Mouse (Mus musculus): ENCODE measurements around the gene Slc22a20. TPM values are rescaled to one million over a fixed set of nuclear protein-coding genes. Genes with fewer than 3 reads are reported as not detected.
A peak's percentile ranks its signal among the peaks of the same experiment; 100 is the strongest.

The Slc22a20 gene
- polyA plus RNA-seq, 1 experiment from 2014 or later = not detected

- Histone ChIP-seq H3K36me3 (ENCODE audit: control insufficient read depth, insufficient read depth, low read length) (no peaks in the 10 kb centered on the region), H3K9ac (ENCODE audit: low read depth, low read length) (no peak overlapping the region), H3K4me3 (ENCODE audit: low read depth, low read length) (no peak overlapping the region), H3K4me2 (ENCODE audit: low read length) (no peak overlapping the region), H3K27me3 (ENCODE audit: control insufficient read depth, insufficient read depth, low read depth, low read length) (no peaks in the 10 kb centered on the region), H3K27ac (ENCODE audit: low read length) (no peak overlapping the region), H3K4me1 (ENCODE audit: control insufficient read depth, insufficient read depth, low read length) (no peaks in the 10 kb centered on the region), H3K9me3 (replicated peaks; ENCODE audit: control insufficient read depth, low read length, poor library complexity, severe bottlenecking) (no peaks in the 10 kb centered on the region)
- 66% methylated on average over 4 of the region's 4 CpGs for WGBS
- peak; percentile 68; the same call in 1 of the 2 replicates for ATAC-seq
These were observed 10.3 kb downstream of the Slc22a20 start for GRCm38 (mm10) chr19:5975676-5976075.

- no peaks in the 10 kb centered on the region for H3K27me3 ChIP-seq (ENCODE audit: control insufficient read depth, insufficient read depth, low read depth, low read length)
- no peaks in the 10 kb centered on the region for H3K4me1 ChIP-seq (ENCODE audit: control insufficient read depth, insufficient read depth, low read length)
- no peak overlapping the region for H3K27ac ChIP-seq (ENCODE audit: low read length)
- H3K9me3 ChIP-seq (replicated peaks; ENCODE audit: control insufficient read depth, low read length, poor library complexity, severe bottlenecking) = no peaks in the 10 kb centered on the region
- H3K4me2 ChIP-seq (ENCODE audit: low read length) = no peak overlapping the region
- ATAC-seq = no peak
- no peak overlapping the region for H3K4me3 ChIP-seq (ENCODE audit: low read depth, low read length)
- no peak overlapping the region for H3K9ac ChIP-seq (ENCODE audit: low read depth, low read length)
- WGBS = 73% methylated on average over 4 of the region's 4 CpGs
- no peaks in the 10 kb centered on the region for H3K36me3 ChIP-seq (ENCODE audit: control insufficient read depth, insufficient read depth, low read length)
These were observed 10.8 kb downstream of the Slc22a20 start for GRCm38 (mm10) chr19:5975112-5975511.

- WGBS = 91% methylated on average over 10 of the region's 10 CpGs
- Histone ChIP-seq H3K9ac (ENCODE audit: low read depth, low read length) (no peak overlapping the region), H3K4me2 (ENCODE audit: low read length) (no peak overlapping the region), H3K4me3 (ENCODE audit: low read depth, low read length) (no peak overlapping the region), H3K9me3 (replicated peaks; ENCODE audit: control insufficient read depth, low read length, poor library complexity, severe bottlenecking) (no peaks in the 10 kb centered on the region), H3K27ac (ENCODE audit: low read length) (no peak overlapping the region), H3K27me3 (ENCODE audit: control insufficient read depth, insufficient read depth, low read depth, low read length) (no peaks in the 10 kb centered on the region), H3K36me3 (ENCODE audit: control insufficient read depth, insufficient read depth, low read length) (no peaks in the 10 kb centered on the region), H3K4me1 (ENCODE audit: control insufficient read depth, insufficient read depth, low read length) (peaks cover 16% of the 10 kb centered on the region)
- no peak for ATAC-seq
These were observed 18.3 kb downstream of the Slc22a20 start for GRCm38 (mm10) chr19:5967664-5968063.

- H3K4me1 ChIP-seq (ENCODE audit: control insufficient read depth, insufficient read depth, low read length) = peaks cover 16% of the 10 kb centered on the region
- H3K27ac ChIP-seq (ENCODE audit: low read length) = no peak overlapping the region
- H3K36me3 ChIP-seq (ENCODE audit: control insufficient read depth, insufficient read depth, low read length) = no peaks in the 10 kb centered on the region
- 78% methylated on average over 6 of the region's 6 CpGs for WGBS
- H3K9ac ChIP-seq (ENCODE audit: low read depth, low read length) = peak overlapping the region; percentile 14; the same call in 1 of the 2 replicates
- no peak overlapping the region for H3K4me3 ChIP-seq (ENCODE audit: low read depth, low read length)
- ATAC-seq = no peak
- H3K4me2 ChIP-seq (ENCODE audit: low read length) = no peak overlapping the region
- H3K27me3 ChIP-seq (ENCODE audit: control insufficient read depth, insufficient read depth, low read depth, low read length) = no peaks in the 10 kb centered on the region
- H3K9me3 ChIP-seq (replicated peaks; ENCODE audit: control insufficient read depth, low read length, poor library complexity, severe bottlenecking) = no peaks in the 10 kb centered on the region
These were observed 19.2 kb downstream of the Slc22a20 start for GRCm38 (mm10) chr19:5966786-5967185.

- no peak for ATAC-seq
- Histone ChIP-seq H3K9me3 (replicated peaks; ENCODE audit: control insufficient read depth, low read length, poor library complexity, severe bottlenecking) (no peaks in the 10 kb centered on the region), H3K9ac (ENCODE audit: low read depth, low read length) (no peak overlapping the region), H3K36me3 (ENCODE audit: control insufficient read depth, insufficient read depth, low read length) (no peaks in the 10 kb centered on the region), H3K27me3 (ENCODE audit: control insufficient read depth, insufficient read depth, low read depth, low read length) (no peaks in the 10 kb centered on the region), H3K4me3 (ENCODE audit: low read depth, low read length) (no peak overlapping the region), H3K27ac (ENCODE audit: low read length) (no peak overlapping the region), H3K4me1 (ENCODE audit: control insufficient read depth, insufficient read depth, low read length) (peaks cover 16% of the 10 kb centered on the region), H3K4me2 (ENCODE audit: low read length) (no peak overlapping the region)
- 92% methylated on average over 2 of the region's 2 CpGs for WGBS
These were observed 20.0 kb downstream of the Slc22a20 start for GRCm38 (mm10) chr19:5965910-5966309.

GRCm38 (mm10) chr19:5965280-5965679 is 20.7 kb downstream of the Slc22a20 start:
- H3K27ac ChIP-seq (ENCODE audit: low read length) = no peak overlapping the region
- 10% methylated on average over 4 of the region's 4 CpGs for WGBS
- H3K4me3 ChIP-seq (ENCODE audit: low read depth, low read length) = no peak overlapping the region
- no peaks in the 10 kb centered on the region for H3K27me3 ChIP-seq (ENCODE audit: control insufficient read depth, insufficient read depth, low read depth, low read length)
- no peak overlapping the region for H3K4me2 ChIP-seq (ENCODE audit: low read length)
- no peaks in the 10 kb centered on the region for H3K9me3 ChIP-seq (replicated peaks; ENCODE audit: control insufficient read depth, low read length, poor library complexity, severe bottlenecking)
- H3K4me1 ChIP-seq (ENCODE audit: control insufficient read depth, insufficient read depth, low read length) = peaks cover 16% of the 10 kb centered on the region
- peak; percentile 59; the same call in 1 of the 2 replicates for ATAC-seq
- no peaks in the 10 kb centered on the region for H3K36me3 ChIP-seq (ENCODE audit: control insufficient read depth, insufficient read depth, low read length)
- H3K9ac ChIP-seq (ENCODE audit: low read depth, low read length) = no peak overlapping the region

GRCm38 (mm10) chr19:5964804-5965203 is 21.1 kb downstream of the Slc22a20 start:
- Histone ChIP-seq H3K27ac (ENCODE audit: low read length) (no peak overlapping the region), H3K36me3 (ENCODE audit: control insufficient read depth, insufficient read depth, low read length) (no peaks in the 10 kb centered on the region), H3K9ac (ENCODE audit: low read depth, low read length) (peak overlapping the region; percentile 73), H3K4me3 (ENCODE audit: low read depth, low read length) (peak overlapping the region; percentile 58; the same call in 1 of the 2 replicates), H3K27me3 (ENCODE audit: control insufficient read depth, insufficient read depth, low read depth, low read length) (no peaks in the 10 kb centered on the region), H3K4me2 (ENCODE audit: low read length) (peak overlapping the region; percentile 93), H3K9me3 (replicated peaks; ENCODE audit: control insufficient read depth, low read length, poor library complexity, severe bottlenecking) (no peaks in the 10 kb centered on the region), H3K4me1 (ENCODE audit: control insufficient read depth, insufficient read depth, low read length) (peaks cover 16% of the 10 kb centered on the region)
- 82% methylated on average over 2 of the region's 2 CpGs for WGBS
- no peak for ATAC-seq

- under 1% methylated on average over 50 of the region's 50 CpGs for WGBS
- H3K4me1 ChIP-seq (ENCODE audit: control insufficient read depth, insufficient read depth, low read length) = peaks cover 16% of the 10 kb centered on the region
- peak; percentile 92 for ATAC-seq
- no peaks in the 10 kb centered on the region for H3K9me3 ChIP-seq (replicated peaks; ENCODE audit: control insufficient read depth, low read length, poor library complexity, severe bottlenecking)
- H3K36me3 ChIP-seq (ENCODE audit: control insufficient read depth, insufficient read depth, low read length) = no peaks in the 10 kb centered on the region
- peak within 1 kb of the TSS; percentile 62 for H3K27ac ChIP-seq (ENCODE audit: low read length)
- no peaks in the 10 kb centered on the region for H3K27me3 ChIP-seq (ENCODE audit: control insufficient read depth, insufficient read depth, low read depth, low read length)
- peak within 1 kb of the TSS; percentile 58 for H3K4me3 ChIP-seq (ENCODE audit: low read depth, low read length)
- H3K9ac ChIP-seq (ENCODE audit: low read depth, low read length) = peak within 1 kb of the TSS; percentile 73
- peak within 1 kb of the TSS; percentile 93 for H3K4me2 ChIP-seq (ENCODE audit: low read length)
These were observed 21.9 kb downstream of the Slc22a20 start, which contains the start of gene Pola2 for GRCm38 (mm10) chr19:5963883-5964562. Gene Pola2, minus strand, starts transcription at chr19:5964202.

- no peak overlapping the region for H3K4me3 ChIP-seq (ENCODE audit: low read depth, low read length)
- H3K36me3 ChIP-seq (ENCODE audit: control insufficient read depth, insufficient read depth, low read length) = no peaks in the 10 kb centered on the region
- H3K4me2 ChIP-seq (ENCODE audit: low read length) = no peak overlapping the region
- H3K9me3 ChIP-seq (replicated peaks; ENCODE audit: control insufficient read depth, low read length, poor library complexity, severe bottlenecking) = no peaks in the 10 kb centered on the region
- WGBS = 41% methylated on average over 1 of the region's 1 CpGs
- H3K27ac ChIP-seq (ENCODE audit: low read length) = no peak overlapping the region
- no peak for ATAC-seq
- no peaks in the 10 kb centered on the region for H3K27me3 ChIP-seq (ENCODE audit: control insufficient read depth, insufficient read depth, low read depth, low read length)
- no peak overlapping the region for H3K9ac ChIP-seq (ENCODE audit: low read depth, low read length)
- H3K4me1 ChIP-seq (ENCODE audit: control insufficient read depth, insufficient read depth, low read length) = peaks cover 16% of the 10 kb centered on the region
These were observed 23.3 kb downstream of the Slc22a20 start for GRCm38 (mm10) chr19:5962651-5963050.

All from midbrain, embryonic 16.5 days (tissue).